Comparison of ENCODE assay signal across 26 mouse cellular contexts in the genomic region with DNA sequence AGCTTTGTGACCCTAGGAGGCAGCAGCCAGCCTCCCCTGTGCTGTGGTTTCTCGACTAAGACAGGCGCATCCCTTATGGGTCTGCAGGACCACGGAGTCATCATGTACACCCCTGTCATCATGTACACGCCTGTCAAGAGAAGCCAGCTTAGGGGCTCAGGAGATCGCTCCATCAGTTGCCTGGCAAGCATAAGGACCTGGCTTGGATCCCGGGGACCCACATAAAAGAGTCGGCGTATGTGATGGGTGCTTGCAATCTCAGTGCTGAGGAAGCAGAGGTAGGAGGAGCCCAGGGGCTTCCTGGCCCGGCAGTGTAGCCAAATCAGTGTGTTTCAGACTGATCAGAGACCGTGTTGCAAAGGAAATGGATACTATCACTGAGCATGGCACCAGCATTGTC. TPM values are rescaled to one million over a fixed set of nuclear protein-coding genes. Genes with fewer than 3 reads are reported as not detected.
DNase-seq lines count a peak whose midpoint lies in the region; ATAC-seq and TF ChIP-seq lines count a peak whose summit lies in the region.
"Had no signal": no experiment of that assay in that cellular context is flagged by ENCODE, and none has a peak within 500 bp of the region (broad histone marks: within the 10 kb centered on the region; RNA-seq: fewer than 3 reads in every experiment).

No protein-coding gene starts in this region.

- H3K4me2 ChIP-seq in heart, embryonic 12.5 days: no peak overlapping the region
- H3K4me2 ChIP-seq in lung, embryonic 14.5 days: no peak overlapping the region
- H3K4me2 ChIP-seq: heart, embryonic 15.5 days; limb, embryonic 15.5 days; neural tube, embryonic 13.5 days had no signal

- WGBS in heart, embryonic 10.5 days: 71% methylated on average over 10 of the region's 10 CpGs
- WGBS in heart, embryonic 12.5 days: 58% methylated on average over 10 of the region's 10 CpGs
- 48% methylated on average over 10 of the region's 10 CpGs for WGBS in lung, embryonic 14.5 days
- 68% methylated on average over 10 of the region's 10 CpGs for WGBS in lung, adult 2 months
- WGBS in limb, embryonic 10.5 days: 86% methylated on average over 10 of the region's 10 CpGs

- H3K9me3 ChIP-seq in heart, embryonic 10.5 days: no peaks in the 10 kb centered on the region
- H3K9me3 ChIP-seq in heart, embryonic 12.5 days (replicated peaks): no peaks in the 10 kb centered on the region
- H3K9me3 ChIP-seq in lung, embryonic 14.5 days (ENCODE audit: low read depth, low read length): no peaks in the 10 kb centered on the region
- no peaks in the 10 kb centered on the region for H3K9me3 ChIP-seq in limb, embryonic 10.5 days (replicated peaks)
- H3K9me3 ChIP-seq: heart, embryonic 15.5 days; limb, embryonic 15.5 days; neural tube, embryonic 13.5 days had no signal

- peaks cover 27% of the 10 kb centered on the region for H3K4me1 ChIP-seq in heart, embryonic 10.5 days
- H3K4me1 ChIP-seq in heart, embryonic 12.5 days (replicated peaks): peaks cover 15% of the 10 kb centered on the region
- peaks cover 46% of the 10 kb centered on the region for H3K4me1 ChIP-seq in lung, embryonic 14.5 days (ENCODE audit: insufficient read depth)
- peaks cover 4% of the 10 kb centered on the region for H3K4me1 ChIP-seq in lung, adult 2 months (ENCODE audit: control insufficient read depth, insufficient read depth, low read length)
- H3K4me1 ChIP-seq in limb, embryonic 10.5 days: peaks cover 30% of the 10 kb centered on the region

- TF ChIP-seq CTCF in lung, embryonic 14.5 days (IDR thresholded peaks at IDR 0.05; ENCODE audit: low read depth): peak; percentile 11; the same call in 1 of the 2 replicates
- TF ChIP-seq CTCF in lung, adult 2 months (IDR thresholded peaks at IDR 0.05; ENCODE audit: insufficient read depth, low read length): no peak

- TF ChIP-seq POLR2A in lung, adult 2 months (IDR thresholded peaks at IDR 0.05; ENCODE audit: borderline replicate concordance, extremely low read depth, low read depth, low read length): no peak

- H3K27me3 ChIP-seq in heart, embryonic 10.5 days (ENCODE audit: insufficient read depth, poor library complexity, severe bottlenecking): no peaks in the 10 kb centered on the region
- H3K27me3 ChIP-seq in heart, embryonic 12.5 days (replicated peaks): no peaks in the 10 kb centered on the region
- H3K27me3 ChIP-seq in lung, embryonic 14.5 days (ENCODE audit: insufficient read depth, low read length): no peaks in the 10 kb centered on the region
- no peaks in the 10 kb centered on the region for H3K27me3 ChIP-seq in limb, embryonic 10.5 days (ENCODE audit: low read depth, poor library complexity, severe bottlenecking)
- H3K27me3 ChIP-seq: heart, embryonic 15.5 days; limb, embryonic 15.5 days; neural tube, embryonic 13.5 days had no signal

- no peak overlapping the region for H3K4me3 ChIP-seq in heart, embryonic 10.5 days
- H3K4me3 ChIP-seq in heart, embryonic 12.5 days: no peak overlapping the region
- no peak overlapping the region for H3K4me3 ChIP-seq in lung, embryonic 14.5 days (ENCODE audit: low read depth, low read length)
- H3K4me3 ChIP-seq in lung, adult 2 months (replicated peaks; ENCODE audit: extremely low read depth, low read depth, low read length): no peak overlapping the region
- no peak overlapping the region for H3K4me3 ChIP-seq in limb, embryonic 10.5 days
- H3K4me3 ChIP-seq: heart, embryonic 15.5 days; limb, embryonic 15.5 days; megakaryocyte, embryonic 14.5 days; myocyte; neural tube, embryonic 13.5 days had no signal

- H3K27ac ChIP-seq in heart, embryonic 10.5 days: peak overlapping the region; percentile 25; the same call in 1 of the 2 replicates
- H3K27ac ChIP-seq in heart, embryonic 12.5 days (ENCODE audit: poor library complexity, severe bottlenecking): no peak overlapping the region
- no peak overlapping the region for H3K27ac ChIP-seq in lung, embryonic 14.5 days (ENCODE audit: low read depth)
- 0 out of 2 replicates have a peak overlapping the region, but pooled peaks have one; percentile 6 for H3K27ac ChIP-seq in limb, embryonic 10.5 days
- H3K27ac ChIP-seq: heart, embryonic 15.5 days; limb, embryonic 15.5 days; liver, embryonic 14.5 days; neural tube, embryonic 13.5 days had no signal

- H3K9ac ChIP-seq in heart, embryonic 12.5 days: no peak overlapping the region
- no peak overlapping the region for H3K9ac ChIP-seq in lung, embryonic 14.5 days
- H3K9ac ChIP-seq: heart, embryonic 15.5 days; limb, embryonic 15.5 days; liver, embryonic 14.5 days; neural tube, embryonic 13.5 days had no signal

- DNase-seq in cerebellum, postnatal 14 days: peak; percentile 19 to 27
- no peak for DNase-seq in cerebellum, adult 11 months
- DNase-seq in heart, embryonic 10.5 days (ENCODE audit: low spot score): no peak
- DNase-seq in lung, embryonic 14.5 days: peak; percentile 65
- no peak for DNase-seq in lung, adult 2 months
- no peak for DNase-seq in limb, embryonic 10.5 days (ENCODE audit: low spot score)
- DNase-seq: embryo, embryonic 11 days; gastrocnemius, postnatal 25 days; heart, adult 18-20 months; heart, postnatal 4 days; kidney, postnatal 4 days; lung, postnatal 14 days; right cerebral cortex, postnatal 25 days; spleen, adult 18-20 months had no signal

- no peaks in the 10 kb centered on the region for H3K36me3 ChIP-seq in heart, embryonic 10.5 days
- H3K36me3 ChIP-seq in heart, embryonic 12.5 days: no peaks in the 10 kb centered on the region
- H3K36me3 ChIP-seq in lung, embryonic 14.5 days (ENCODE audit: insufficient read depth): no peaks in the 10 kb centered on the region
- no peaks in the 10 kb centered on the region for H3K36me3 ChIP-seq in limb, embryonic 10.5 days
- H3K36me3 ChIP-seq: heart, embryonic 15.5 days; limb, embryonic 15.5 days; neural tube, embryonic 13.5 days had no signal

- ATAC-seq in heart, embryonic 12.5 days (ENCODE audit: insufficient number of reproducible peaks, low FRiP score): no peak
- peak; percentile 33; the same call in 1 of the 2 replicates for ATAC-seq in lung, embryonic 14.5 days (ENCODE audit: insufficient read depth)
- ATAC-seq: CD4-positive, CD25-positive, alpha-beta regulatory T cell, adult 4 months; intestine, postnatal 0 days; midbrain, embryonic 16.5 days had no signal

RNA-seq across cellular contexts. Expression of a gene that starts 9.4 kb away (rescaled TPM):
- polyA plus RNA-seq in heart, embryonic 10.5 days (2016; fragmentation: Nextera tagmentation; extraction: Ambion mirVana): not detected in 2 replicates
- polyA plus RNA-seq in heart, embryonic 12.5 days (2016; fragmentation: Nextera tagmentation; extraction: Ambion mirVana): not detected in 2 replicates
- polyA plus RNA-seq in lung, embryonic 14.5 days (2014; fragmentation: Nextera tagmentation; extraction: Ambion mirVana): 0.16 and 0.32 TPM in 2 replicates
- polyA plus RNA-seq in lung, adult 2 months (2012; rRNA removed): not detected in 2 replicates
- polyA plus RNA-seq in limb, embryonic 10.5 days (2016; fragmentation: Nextera tagmentation; extraction: Ambion mirVana): 0.16 and 0.40 TPM in 2 replicates
- polyA plus RNA-seq: CD4-positive, CD25-positive, alpha-beta regulatory T cell, adult 4 months; embryonic facial prominence, embryonic 14.5 days; heart, embryonic 15.5 days; liver, embryonic 14.5 days; midbrain, embryonic 16.5 days; myocyte; neural tube, embryonic 13.5 days; thymus, postnatal 0 days had no signal

Comparison
In these comparisons a context has a peak if more than half of its experiments do, and no peak if none do; other contexts are left out.
1. DNase-seq: peak in cerebellum, postnatal 14 days (2 of 2) and lung, embryonic 14.5 days (single experiment); none in cerebellum, adult 11 months (single experiment), heart, embryonic 10.5 days (single experiment), lung, adult 2 months (single experiment) and limb, embryonic 10.5 days (single experiment).
2. H3K27ac ChIP-seq: peak in heart, embryonic 10.5 days (single experiment) and limb, embryonic 10.5 days (single experiment); none in heart, embryonic 12.5 days (single experiment) and lung, embryonic 14.5 days (single experiment).